Mouse (Mus musculus): ENCODE measurements around the gene Zfp113. TPM values are rescaled to one million over a fixed set of nuclear protein-coding genes. Genes with fewer than 3 reads are reported as not detected.

The Zfp113 gene
- total RNA-seq (2014; fragmentation: Nextera tagmentation) (22.2 and 23.7 TPM in 2 replicates), total RNA-seq (2017) (8.0 and 8.5 TPM in 2 replicates), polyA plus RNA-seq (2012) (0.36 and 0.66 TPM in 2 replicates)

DNA sequence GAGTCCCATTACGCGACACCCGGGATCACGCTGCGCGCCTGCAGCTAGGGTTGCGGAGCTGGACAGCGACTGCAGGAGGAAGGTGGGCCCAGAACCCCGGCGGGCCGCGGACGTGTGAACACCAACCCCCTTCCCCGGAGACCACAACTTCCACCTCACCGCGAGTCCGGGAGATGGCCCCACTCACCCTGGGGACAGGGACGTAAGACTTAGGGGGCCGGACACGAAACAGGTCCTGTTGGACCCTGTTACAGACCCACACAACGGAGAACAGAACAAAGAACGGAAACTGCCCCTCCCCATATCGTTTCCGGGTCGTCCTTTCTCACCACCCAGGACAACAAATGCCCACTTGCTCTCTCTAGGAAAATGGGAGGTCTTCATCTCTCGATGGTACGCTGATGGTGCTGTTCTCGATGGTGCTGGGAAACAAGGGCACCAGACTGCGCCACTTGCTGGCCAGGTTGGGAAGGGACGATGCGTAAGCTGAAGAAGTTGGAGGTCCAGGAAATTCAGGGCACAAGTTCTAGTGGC, at the start of gene Zfp113:
TSS of gene Zfp113 (minus strand) at position 302 of the 534 bp plus-strand sequence.
- peak; percentile 95 for ATAC-seq (ENCODE audit: extremely low read depth, insufficient number of reproducible peaks, low FRiP score, poor library complexity, severe bottlenecking)
- Histone ChIP-seq H3K36me3 (replicated peaks) (peaks cover 33% of the 10 kb centered on the region), H3K9me3 (replicated peaks) (no peaks in the 10 kb centered on the region), H3K4me1 (ENCODE audit: insufficient read depth, low read depth, low read length) (peaks cover 22% of the 10 kb centered on the region), H3K27me3 (ENCODE audit: insufficient read depth, low read length) (no peaks in the 10 kb centered on the region), H3K4me3 (ENCODE audit: low read depth, low read length) (peak within 1 kb of the TSS; percentile 84)
- TF ChIP-seq POLR2AphosphoS5 (IDR thresholded peaks at IDR 0.05; ENCODE audit: insufficient replicate concordance, low read depth, low read length) (no peak), GATA1 (IDR thresholded peaks at IDR 0.05; ENCODE audit: borderline replicate concordance, low read length) (no peak), GATA2 (IDR thresholded peaks at IDR 0.05; ENCODE audit: borderline replicate concordance, low read depth, low read length) (no peak), CTCF (IDR thresholded peaks at IDR 0.05; ENCODE audit: low read depth, low read length) (peak; percentile 67), TAL1 (conservative IDR thresholded peaks at IDR 0.05; ENCODE audit: low read depth, low read length) (no peak)
- peak; percentile 89 for DNase-seq (ENCODE audit: low spot score)

DNA sequence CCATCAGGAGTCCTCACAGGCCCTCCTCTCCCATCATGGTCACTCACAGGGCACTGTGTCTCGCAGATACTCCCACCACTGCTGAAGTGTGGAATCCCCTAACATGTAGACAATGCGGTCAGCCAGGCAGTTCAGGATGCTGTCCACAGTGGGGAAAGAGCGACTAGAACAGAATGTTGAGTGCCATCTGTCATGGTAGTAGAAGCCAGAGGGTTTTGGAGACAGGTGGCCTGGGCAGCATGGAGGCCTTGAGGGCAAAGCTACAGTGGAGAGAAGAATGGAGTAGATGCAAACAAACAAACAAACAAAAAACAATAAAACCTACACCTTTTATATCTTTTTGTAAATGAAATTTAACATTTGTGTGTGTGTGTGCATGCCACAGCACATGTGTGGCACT, 46.5 kb upstream of the Zfp113 start:
- no peaks in the 10 kb centered on the region for H3K36me3 ChIP-seq (replicated peaks)

DNA sequence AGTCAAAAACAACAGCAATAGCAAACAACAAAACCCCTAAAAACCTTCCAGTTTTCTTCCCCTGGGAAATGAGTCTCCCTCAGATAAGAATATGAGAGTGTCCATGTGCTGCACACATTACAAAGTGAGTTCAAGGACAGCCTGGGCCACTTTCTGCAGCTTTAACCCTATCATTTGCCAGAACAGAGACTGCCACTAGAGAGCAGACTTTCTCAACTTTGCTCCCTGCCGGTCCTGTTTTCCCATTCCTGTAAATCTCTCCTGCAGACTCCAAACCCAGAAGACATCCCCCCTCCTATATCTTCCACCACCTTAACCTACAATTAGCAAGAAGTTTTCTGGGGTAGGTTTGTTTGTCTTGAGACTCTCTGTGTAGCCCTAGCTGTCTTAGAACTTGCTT, 44.0 kb upstream of the Zfp113 start:
- peaks cover 4% of the 10 kb centered on the region for H3K36me3 ChIP-seq (replicated peaks)
- DNase-seq (ENCODE audit: low spot score) (no peak), ATAC-seq (ENCODE audit: extremely low read depth, insufficient number of reproducible peaks, low FRiP score, poor library complexity, severe bottlenecking) (no peak)
- no peak overlapping the region for H3K4me3 ChIP-seq (ENCODE audit: low read depth, low read length)
- TF ChIP-seq GATA2 (IDR thresholded peaks at IDR 0.05; ENCODE audit: borderline replicate concordance, low read depth, low read length): no peak
- TF ChIP-seq CTCF (IDR thresholded peaks at IDR 0.05; ENCODE audit: low read depth, low read length): no peak
- TF ChIP-seq POLR2AphosphoS5 (IDR thresholded peaks at IDR 0.05; ENCODE audit: insufficient replicate concordance, low read depth, low read length): no peak
- TF ChIP-seq GATA1 (IDR thresholded peaks at IDR 0.05; ENCODE audit: borderline replicate concordance, low read length): no peak
- no peak for TF ChIP-seq TAL1 (conservative IDR thresholded peaks at IDR 0.05; ENCODE audit: low read depth, low read length)
- H3K27me3 ChIP-seq (ENCODE audit: insufficient read depth, low read length): peaks cover 5% of the 10 kb centered on the region; the same call in 1 of the 2 replicates
- peaks cover 10% of the 10 kb centered on the region for H3K4me1 ChIP-seq (ENCODE audit: insufficient read depth, low read depth, low read length)
- H3K9me3 ChIP-seq (replicated peaks): peaks cover 4% of the 10 kb centered on the region

More for the DNA sequence above, 46.5 kb upstream of the Zfp113 start:
- Histone ChIP-seq H3K4me3 (ENCODE audit: low read depth, low read length) (no peak overlapping the region), H3K4me1 (ENCODE audit: insufficient read depth, low read depth, low read length) (no peaks in the 10 kb centered on the region), H3K9me3 (replicated peaks) (peaks cover 10% of the 10 kb centered on the region), H3K27me3 (ENCODE audit: insufficient read depth, low read length) (no peaks in the 10 kb centered on the region)
- ATAC-seq (ENCODE audit: extremely low read depth, insufficient number of reproducible peaks, low FRiP score, poor library complexity, severe bottlenecking) (no peak), DNase-seq (ENCODE audit: low spot score) (no peak)
- no peak for TF ChIP-seq POLR2AphosphoS5 (IDR thresholded peaks at IDR 0.05; ENCODE audit: insufficient replicate concordance, low read depth, low read length)
- TF ChIP-seq GATA2 (IDR thresholded peaks at IDR 0.05; ENCODE audit: borderline replicate concordance, low read depth, low read length): no peak
- no peak for TF ChIP-seq GATA1 (IDR thresholded peaks at IDR 0.05; ENCODE audit: borderline replicate concordance, low read length)
- no peak for TF ChIP-seq CTCF (IDR thresholded peaks at IDR 0.05; ENCODE audit: low read depth, low read length)
- TF ChIP-seq TAL1 (conservative IDR thresholded peaks at IDR 0.05; ENCODE audit: low read depth, low read length): no peak

DNA sequence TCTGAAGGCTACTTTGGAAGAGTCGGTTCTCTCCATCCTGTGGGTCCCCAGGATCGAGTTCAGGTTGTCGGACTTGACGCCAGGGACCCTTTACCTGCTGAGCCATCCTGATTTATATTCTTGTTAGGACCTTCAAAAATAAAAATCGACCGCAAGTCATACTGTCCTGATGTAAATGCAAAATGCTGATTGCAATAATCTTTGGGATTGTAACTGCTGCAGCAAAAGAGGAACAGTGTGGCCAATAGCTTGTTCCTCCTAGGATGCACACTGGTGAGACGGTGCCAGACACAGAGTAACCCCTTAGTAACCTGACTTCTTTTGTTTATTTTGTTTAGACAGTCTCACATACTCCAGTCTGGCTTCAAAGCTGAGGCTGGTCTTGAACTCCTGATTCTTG, 39.9 kb upstream of the Zfp113 start:
- Histone ChIP-seq H3K36me3 (replicated peaks) (peaks cover 34% of the 10 kb centered on the region), H3K27me3 (ENCODE audit: insufficient read depth, low read length) (peaks cover 7% of the 10 kb centered on the region; the same call in 1 of the 2 replicates), H3K9me3 (replicated peaks) (no peaks in the 10 kb centered on the region), H3K4me1 (ENCODE audit: insufficient read depth, low read depth, low read length) (peaks cover 20% of the 10 kb centered on the region), H3K4me3 (ENCODE audit: low read depth, low read length) (no peak overlapping the region)
- DNase-seq (ENCODE audit: low spot score) (no peak), ATAC-seq (ENCODE audit: extremely low read depth, insufficient number of reproducible peaks, low FRiP score, poor library complexity, severe bottlenecking) (0 out of 2 replicates have a peak, but pooled peaks have one; percentile 11)
- TF ChIP-seq GATA2 (IDR thresholded peaks at IDR 0.05; ENCODE audit: borderline replicate concordance, low read depth, low read length): no peak

DNA sequence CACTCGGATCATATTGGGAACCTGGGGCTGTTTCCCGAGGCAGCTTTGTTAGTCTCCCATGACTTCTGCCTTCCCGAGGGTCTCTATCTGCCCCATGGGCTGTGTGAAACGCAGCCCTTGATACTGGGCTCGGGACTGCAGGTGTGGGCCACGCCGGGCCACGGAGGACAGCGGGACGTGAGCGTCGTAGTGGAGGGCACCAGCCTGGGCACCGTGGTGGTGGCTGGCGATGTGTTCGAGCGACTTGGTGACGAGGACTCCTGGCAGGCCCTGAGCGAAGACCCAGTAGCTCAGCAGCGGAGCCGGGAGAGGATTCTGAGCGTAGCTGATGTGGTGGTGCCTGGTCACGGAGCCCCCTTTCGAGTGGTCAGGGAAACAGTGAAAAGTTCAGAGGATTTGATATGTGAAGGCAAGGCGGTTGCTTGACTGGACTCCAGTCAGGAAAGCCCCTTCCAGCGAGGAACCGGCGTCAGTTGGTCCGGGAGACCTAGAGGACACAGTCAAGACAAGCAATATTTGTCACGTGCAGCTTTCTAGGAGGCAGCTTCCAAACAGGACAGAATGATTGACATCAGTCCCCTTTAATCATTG, 39.3 kb upstream of the Zfp113 start:
- DNase-seq (ENCODE audit: low spot score) (no peak), ATAC-seq (ENCODE audit: extremely low read depth, insufficient number of reproducible peaks, low FRiP score, poor library complexity, severe bottlenecking) (no peak)
- no peak for TF ChIP-seq POLR2AphosphoS5 (IDR thresholded peaks at IDR 0.05; ENCODE audit: insufficient replicate concordance, low read depth, low read length)
- no peak for TF ChIP-seq GATA2 (IDR thresholded peaks at IDR 0.05; ENCODE audit: borderline replicate concordance, low read depth, low read length)
- TF ChIP-seq CTCF (IDR thresholded peaks at IDR 0.05; ENCODE audit: low read depth, low read length): no peak
- no peak for TF ChIP-seq GATA1 (IDR thresholded peaks at IDR 0.05; ENCODE audit: borderline replicate concordance, low read length)
- TF ChIP-seq TAL1 (conservative IDR thresholded peaks at IDR 0.05; ENCODE audit: low read depth, low read length): no peak

DNA sequence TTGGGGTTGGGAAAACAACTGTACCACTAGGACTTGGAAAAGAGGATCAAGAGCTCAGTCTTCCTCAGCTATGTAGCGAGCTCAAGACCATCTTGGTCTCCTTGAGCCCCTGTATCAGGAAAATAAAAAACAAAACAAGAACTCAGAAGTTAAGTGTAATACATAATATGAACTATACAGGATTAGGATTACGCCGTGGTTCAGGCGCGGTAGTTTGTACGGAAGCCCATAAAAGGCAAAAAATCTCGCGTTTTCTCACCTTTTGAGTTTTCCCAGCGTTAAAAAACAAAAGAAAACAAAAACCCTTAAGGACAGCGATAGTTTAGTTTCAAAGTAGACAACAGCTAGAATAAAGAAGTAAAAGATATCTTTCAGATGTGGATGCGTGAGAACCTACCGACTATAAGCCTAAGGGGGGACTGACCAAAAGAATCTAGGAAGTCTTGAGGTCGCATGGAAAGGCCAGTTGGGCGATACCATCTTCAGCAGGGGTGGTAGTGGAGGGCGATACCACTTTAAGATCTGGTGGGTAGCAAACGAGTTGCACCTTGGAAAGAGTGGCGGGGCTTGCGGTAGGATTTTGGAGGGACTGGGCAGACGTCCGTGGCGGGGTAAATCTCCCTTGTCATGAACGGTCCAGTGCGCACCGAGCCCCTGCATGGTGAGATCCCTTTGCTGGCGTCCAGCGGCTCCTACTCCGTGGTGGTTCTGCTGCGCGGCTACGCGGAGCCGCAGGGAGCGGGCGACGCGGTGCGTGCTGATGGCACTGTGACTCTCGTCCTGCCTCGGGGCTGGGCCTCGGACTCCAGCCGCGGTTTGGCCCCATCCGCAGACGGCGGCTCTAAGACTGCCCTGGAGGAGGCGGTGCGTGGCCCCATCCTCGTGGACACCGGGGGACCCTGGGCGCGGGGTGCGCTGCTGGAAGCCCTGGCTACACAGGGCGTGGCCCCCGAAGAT, 38.5 kb upstream of the Zfp113 start, which contains the start of gene Mblac1:
TSS of gene Mblac1 (plus strand) at position 544 of the 957 bp plus-strand sequence.
- H3K4me3 ChIP-seq (ENCODE audit: low read depth, low read length): peak within 1 kb of the TSS; percentile 83
- peak; percentile 50 for DNase-seq (ENCODE audit: low spot score)
- H3K4me1 ChIP-seq (ENCODE audit: insufficient read depth, low read depth, low read length): peaks cover 20% of the 10 kb centered on the region
- H3K36me3 ChIP-seq (replicated peaks): peaks cover 45% of the 10 kb centered on the region
- peak; percentile 61 for ATAC-seq (ENCODE audit: extremely low read depth, insufficient number of reproducible peaks, low FRiP score, poor library complexity, severe bottlenecking)
- no peaks in the 10 kb centered on the region for H3K9me3 ChIP-seq (replicated peaks)
- H3K27me3 ChIP-seq (ENCODE audit: insufficient read depth, low read length): peaks cover 7% of the 10 kb centered on the region; the same call in 1 of the 2 replicates
- no peak for TF ChIP-seq CTCF (IDR thresholded peaks at IDR 0.05; ENCODE audit: low read depth, low read length)
- peak; percentile 53; the same call in 1 of the 2 replicates for TF ChIP-seq POLR2AphosphoS5 (IDR thresholded peaks at IDR 0.05; ENCODE audit: insufficient replicate concordance, low read depth, low read length)

More for the DNA sequence above, 39.3 kb upstream of the Zfp113 start:
- Histone ChIP-seq H3K4me3 (ENCODE audit: low read depth, low read length) (peak overlapping the region; percentile 83), H3K4me1 (ENCODE audit: insufficient read depth, low read depth, low read length) (peaks cover 20% of the 10 kb centered on the region), H3K36me3 (replicated peaks) (peaks cover 40% of the 10 kb centered on the region), H3K27me3 (ENCODE audit: insufficient read depth, low read length) (peaks cover 7% of the 10 kb centered on the region; the same call in 1 of the 2 replicates), H3K9me3 (replicated peaks) (no peaks in the 10 kb centered on the region)

Data from G1E (cell line).